Mouse (Mus musculus): Measurements from ENCODE around the gene Frmd5. TPM values are rescaled to one million over a fixed set of nuclear protein-coding genes. Genes with fewer than 3 reads are reported as not detected.

The Frmd5 gene
- 133 and 231 TPM in 2 replicates for total RNA-seq (2014; rRNA removed; ENCODE audit: low replicate concordance)
- 65.9 and 125 TPM in 2 replicates for polyA plus RNA-seq (2015; fragmentation: Nextera tagmentation; extraction: Ambion mirVana)

DNA sequence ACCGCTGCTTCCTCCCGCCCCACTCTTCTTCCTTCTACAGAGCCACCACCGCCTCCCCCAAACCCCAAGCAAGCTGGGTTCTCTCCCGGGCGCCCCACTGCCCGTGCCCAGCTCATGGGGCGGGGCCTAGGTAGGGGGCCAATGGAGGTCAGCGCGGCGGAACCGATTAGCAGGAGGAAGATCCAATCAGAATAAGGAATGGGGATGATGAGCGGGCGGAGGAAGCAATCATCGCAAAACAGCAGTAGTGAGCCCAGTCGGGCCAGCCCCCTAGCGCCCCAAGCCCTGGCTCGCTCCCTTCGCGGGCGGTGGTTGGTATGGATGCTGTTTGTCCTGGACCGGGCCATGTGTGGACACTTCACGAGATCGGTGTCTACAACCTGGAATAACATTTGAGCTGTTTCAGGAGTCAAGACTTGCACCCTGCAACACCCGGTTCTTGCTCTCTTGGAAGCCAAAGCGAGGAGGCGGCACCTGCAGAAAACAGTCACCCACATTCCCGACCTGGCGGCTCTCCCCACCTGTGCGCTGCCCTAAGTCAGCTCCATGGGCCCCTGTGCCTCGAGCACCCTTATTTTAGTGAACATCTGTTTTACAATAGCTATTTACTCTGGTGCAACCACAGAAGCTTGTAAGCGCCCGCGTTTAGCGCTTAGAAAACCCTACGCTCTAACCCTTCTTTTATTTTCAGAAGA, at the start of gene Frmd5:
Gene Frmd5, minus strand, starts transcription at position 129 of the 695 bp plus-strand sequence.
- Histone ChIP-seq H3K27me3 (ENCODE audit: control insufficient read depth, insufficient read depth, low read length) (peaks cover 55% of the 10 kb centered on the region), H3K9me3 (replicated peaks; ENCODE audit: control insufficient read depth, low read length) (no peaks in the 10 kb centered on the region), H3K9ac (replicated peaks; ENCODE audit: low read depth, low read length) (0 out of 2 replicates have a peak within 1 kb of the TSS, but pooled peaks have one; percentile 27), H3K27ac (ENCODE audit: low read depth) (no peak within 1 kb of the TSS), H3K4me3 (ENCODE audit: low read depth, low read length) (peak within 1 kb of the TSS; percentile 56), H3K4me2 (ENCODE audit: low read depth, low read length) (peak within 1 kb of the TSS; percentile 82), H3K36me3 (replicated peaks; ENCODE audit: control insufficient read depth, insufficient read depth, low read length) (no peaks in the 10 kb centered on the region), H3K4me1 (ENCODE audit: control insufficient read depth, insufficient read depth) (0 out of 2 replicates have a peak, but pooled peaks cover 4% of the 10 kb centered on the region)
- DNase-seq (ENCODE audit: low spot score) (peak; percentile 82), ATAC-seq (ENCODE audit: insufficient read depth, low read depth) (peak; percentile 99)
- no peak for TF ChIP-seq CTCF (IDR thresholded peaks at IDR 0.05; ENCODE audit: low read depth)
- TF ChIP-seq EP300 (IDR thresholded peaks at IDR 0.05; ENCODE audit: low read depth): no peak
- under 1% methylated on average over 35 of the region's 35 CpGs for WGBS

DNA sequence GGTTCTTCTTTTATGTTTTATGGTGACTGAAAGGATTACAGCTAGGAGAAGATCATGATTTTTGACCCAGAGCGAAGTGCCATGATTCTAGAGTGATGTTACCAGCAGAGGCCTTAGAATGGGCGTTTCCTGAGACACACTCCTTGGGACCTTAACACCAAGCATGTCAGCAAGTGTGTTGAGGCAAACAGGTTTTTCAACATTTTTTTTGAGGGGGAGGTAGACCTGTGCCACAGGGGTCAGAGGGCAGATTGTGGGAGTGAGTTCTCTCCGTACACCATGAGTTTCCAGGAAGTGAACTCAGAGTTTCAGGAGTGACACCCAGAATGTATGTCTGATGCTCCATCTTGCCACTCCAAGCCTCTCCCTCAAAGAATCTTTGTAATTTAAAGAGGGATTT, 47.1 kb upstream of the Frmd5 start:
- ATAC-seq (ENCODE audit: insufficient read depth, low read depth): no peak
- H3K27me3 ChIP-seq (ENCODE audit: control insufficient read depth, insufficient read depth, low read length): no peaks in the 10 kb centered on the region
- H3K9me3 ChIP-seq (replicated peaks; ENCODE audit: control insufficient read depth, low read length): no peaks in the 10 kb centered on the region
- no peak for DNase-seq (ENCODE audit: low spot score)
- H3K4me2 ChIP-seq (ENCODE audit: low read depth, low read length): no peak overlapping the region
- no peaks in the 10 kb centered on the region for H3K36me3 ChIP-seq (replicated peaks; ENCODE audit: control insufficient read depth, insufficient read depth, low read length)
- H3K9ac ChIP-seq (replicated peaks; ENCODE audit: low read depth, low read length): no peak overlapping the region
- H3K4me1 ChIP-seq (ENCODE audit: control insufficient read depth, insufficient read depth): no peaks in the 10 kb centered on the region
- no peak overlapping the region for H3K4me3 ChIP-seq (ENCODE audit: low read depth, low read length)
- WGBS: 76% methylated on average over 3 of the region's 3 CpGs
- no peak overlapping the region for H3K27ac ChIP-seq (ENCODE audit: low read depth)
- TF ChIP-seq CTCF (IDR thresholded peaks at IDR 0.05; ENCODE audit: low read depth) (no peak), EP300 (IDR thresholded peaks at IDR 0.05; ENCODE audit: low read depth) (no peak)

- no peak overlapping the region for H3K4me2 ChIP-seq (ENCODE audit: low read depth, low read length)
- WGBS: 6% methylated on average over 2 of the region's 2 CpGs
- no peak overlapping the region for H3K27ac ChIP-seq (ENCODE audit: low read depth)
- H3K27me3 ChIP-seq (ENCODE audit: control insufficient read depth, insufficient read depth, low read length): no peaks in the 10 kb centered on the region
- DNase-seq (ENCODE audit: low spot score) (no peak), ATAC-seq (ENCODE audit: insufficient read depth, low read depth) (no peak)
- H3K4me1 ChIP-seq (ENCODE audit: control insufficient read depth, insufficient read depth): no peaks in the 10 kb centered on the region
- TF ChIP-seq CTCF (IDR thresholded peaks at IDR 0.05; ENCODE audit: low read depth) (no peak), EP300 (IDR thresholded peaks at IDR 0.05; ENCODE audit: low read depth) (no peak)
- H3K4me3 ChIP-seq (ENCODE audit: low read depth, low read length): no peak overlapping the region
- no peaks in the 10 kb centered on the region for H3K36me3 ChIP-seq (replicated peaks; ENCODE audit: control insufficient read depth, insufficient read depth, low read length)
- no peak overlapping the region for H3K9ac ChIP-seq (replicated peaks; ENCODE audit: low read depth, low read length)
- no peaks in the 10 kb centered on the region; the same call in 1 of the 2 replicates for H3K9me3 ChIP-seq (replicated peaks; ENCODE audit: control insufficient read depth, low read length)
These were observed 45.2 kb upstream of the Frmd5 start for GRCm38 (mm10) chr2:121852045-121852444.

GRCm38 (mm10) chr2:121846050-121846449, 39.2 kb upstream of the Frmd5 start:
- H3K4me3 ChIP-seq (ENCODE audit: low read depth, low read length): no peak overlapping the region
- H3K4me1 ChIP-seq (ENCODE audit: control insufficient read depth, insufficient read depth): no peaks in the 10 kb centered on the region
- no peaks in the 10 kb centered on the region for H3K36me3 ChIP-seq (replicated peaks; ENCODE audit: control insufficient read depth, insufficient read depth, low read length)
- no peak overlapping the region for H3K9ac ChIP-seq (replicated peaks; ENCODE audit: low read depth, low read length)
- no peak overlapping the region for H3K4me2 ChIP-seq (ENCODE audit: low read depth, low read length)
- DNase-seq (ENCODE audit: low spot score) (no peak), ATAC-seq (ENCODE audit: insufficient read depth, low read depth) (no peak)
- no peak overlapping the region for H3K27ac ChIP-seq (ENCODE audit: low read depth)
- H3K9me3 ChIP-seq (replicated peaks; ENCODE audit: control insufficient read depth, low read length): no peaks in the 10 kb centered on the region; the same call in 1 of the 2 replicates
- no peaks in the 10 kb centered on the region for H3K27me3 ChIP-seq (ENCODE audit: control insufficient read depth, insufficient read depth, low read length)
- 41% methylated on average over 8 of the region's 8 CpGs for WGBS
- no peak for TF ChIP-seq EP300 (IDR thresholded peaks at IDR 0.05; ENCODE audit: low read depth)
- no peak for TF ChIP-seq CTCF (IDR thresholded peaks at IDR 0.05; ENCODE audit: low read depth)

- TF ChIP-seq EP300 (IDR thresholded peaks at IDR 0.05; ENCODE audit: low read depth) (no peak), CTCF (IDR thresholded peaks at IDR 0.05; ENCODE audit: low read depth) (no peak)
- no peaks in the 10 kb centered on the region for H3K4me1 ChIP-seq (ENCODE audit: control insufficient read depth, insufficient read depth)
- H3K4me3 ChIP-seq (ENCODE audit: low read depth, low read length): no peak overlapping the region
- H3K27me3 ChIP-seq (ENCODE audit: control insufficient read depth, insufficient read depth, low read length): no peaks in the 10 kb centered on the region
- no peaks in the 10 kb centered on the region for H3K36me3 ChIP-seq (replicated peaks; ENCODE audit: control insufficient read depth, insufficient read depth, low read length)
- DNase-seq (ENCODE audit: low spot score) (no peak), ATAC-seq (ENCODE audit: insufficient read depth, low read depth) (no peak)
- H3K9ac ChIP-seq (replicated peaks; ENCODE audit: low read depth, low read length): no peak overlapping the region
- 65% methylated on average over 3 of the region's 3 CpGs for WGBS
- H3K9me3 ChIP-seq (replicated peaks; ENCODE audit: control insufficient read depth, low read length): no peaks in the 10 kb centered on the region; the same call in 1 of the 2 replicates
- H3K4me2 ChIP-seq (ENCODE audit: low read depth, low read length): no peak overlapping the region
- H3K27ac ChIP-seq (ENCODE audit: low read depth): no peak overlapping the region
These were observed 35.4 kb upstream of the Frmd5 start for GRCm38 (mm10) chr2:121842249-121842648.
